Mouse (Mus musculus): ENCODE results near the gene Dst. TPM values are rescaled to one million over a fixed set of nuclear protein-coding genes. Genes with fewer than 3 reads are reported as not detected.

The Dst gene
- polyA plus RNA-seq, 1 experiment from 2014 or later = 24.3 TPM

- no peak overlapping the region for H3K4me2 ChIP-seq
- H3K27me3 ChIP-seq (replicated peaks) = no peaks in the 10 kb centered on the region
- no peak overlapping the region for H3K4me3 ChIP-seq (replicated peaks)
- no peaks in the 10 kb centered on the region for H3K4me1 ChIP-seq
- no peaks in the 10 kb centered on the region for H3K9me3 ChIP-seq
- no peak overlapping the region for H3K27ac ChIP-seq
- no peak overlapping the region for H3K9ac ChIP-seq
- no peak for ATAC-seq (ENCODE audit: insufficient read depth, low FRiP score, low read depth)
- no peaks in the 10 kb centered on the region for H3K36me3 ChIP-seq
- 91% methylated on average over 3 of the region's 3 CpGs for WGBS
These were observed 24.2 kb downstream of the Dst start for GRCm38 (mm10) chr1:33932196-33932595.

GRCm38 (mm10) chr1:33932845-33933499 is 24.9 kb downstream of the Dst start:
- H3K27ac ChIP-seq = no peak overlapping the region
- no peak overlapping the region for H3K9ac ChIP-seq
- H3K9me3 ChIP-seq = no peaks in the 10 kb centered on the region
- H3K4me1 ChIP-seq = no peaks in the 10 kb centered on the region
- ATAC-seq (ENCODE audit: insufficient read depth, low FRiP score, low read depth) = no peak
- no peak overlapping the region for H3K4me3 ChIP-seq (replicated peaks)
- no peaks in the 10 kb centered on the region for H3K27me3 ChIP-seq (replicated peaks)
- WGBS = 85% methylated on average over 14 of the region's 14 CpGs
- H3K36me3 ChIP-seq = no peaks in the 10 kb centered on the region
- H3K4me2 ChIP-seq = no peak overlapping the region

- 81% methylated on average over 3 of the region's 3 CpGs for WGBS
- Histone ChIP-seq H3K36me3 (no peaks in the 10 kb centered on the region), H3K9me3 (no peaks in the 10 kb centered on the region), H3K27ac (no peak overlapping the region), H3K4me3 (replicated peaks) (no peak overlapping the region), H3K4me1 (no peaks in the 10 kb centered on the region), H3K9ac (no peak overlapping the region), H3K27me3 (replicated peaks) (no peaks in the 10 kb centered on the region), H3K4me2 (no peak overlapping the region)
- ATAC-seq (ENCODE audit: insufficient read depth, low FRiP score, low read depth) = no peak
These were observed 27.9 kb downstream of the Dst start for GRCm38 (mm10) chr1:33935946-33936345.

- WGBS = 76% methylated on average over 5 of the region's 5 CpGs
- ATAC-seq (ENCODE audit: insufficient read depth, low FRiP score, low read depth) = no peak
- Histone ChIP-seq H3K4me2 (no peak overlapping the region), H3K36me3 (no peaks in the 10 kb centered on the region), H3K9ac (no peak overlapping the region), H3K4me1 (no peaks in the 10 kb centered on the region), H3K27ac (no peak overlapping the region), H3K9me3 (no peaks in the 10 kb centered on the region), H3K27me3 (replicated peaks) (no peaks in the 10 kb centered on the region), H3K4me3 (replicated peaks) (no peak overlapping the region)
These were observed 31.8 kb downstream of the Dst start for GRCm38 (mm10) chr1:33939828-33940227.

GRCm38 (mm10) chr1:33940364-33940928 is 32.4 kb downstream of the Dst start:
- Histone ChIP-seq H3K4me3 (replicated peaks) (no peak overlapping the region), H3K4me1 (no peaks in the 10 kb centered on the region), H3K9ac (no peak overlapping the region), H3K27me3 (replicated peaks) (no peaks in the 10 kb centered on the region), H3K9me3 (no peaks in the 10 kb centered on the region), H3K36me3 (no peaks in the 10 kb centered on the region), H3K27ac (no peak overlapping the region), H3K4me2 (no peak overlapping the region)
- no peak for ATAC-seq (ENCODE audit: insufficient read depth, low FRiP score, low read depth)
- 76% methylated on average over 11 of the region's 11 CpGs for WGBS

- Histone ChIP-seq H3K4me2 (no peak overlapping the region), H3K9me3 (no peaks in the 10 kb centered on the region), H3K4me1 (no peaks in the 10 kb centered on the region), H3K9ac (no peak overlapping the region), H3K27me3 (replicated peaks) (no peaks in the 10 kb centered on the region), H3K27ac (no peak overlapping the region), H3K36me3 (no peaks in the 10 kb centered on the region), H3K4me3 (replicated peaks) (no peak overlapping the region)
- no peak for ATAC-seq (ENCODE audit: insufficient read depth, low FRiP score, low read depth)
- 91% methylated on average over 8 of the region's 8 CpGs for WGBS
These were observed 34.6 kb downstream of the Dst start for GRCm38 (mm10) chr1:33942638-33943037.

GRCm38 (mm10) chr1:33943943-33944342 is 35.9 kb downstream of the Dst start:
- Histone ChIP-seq H3K36me3 (no peaks in the 10 kb centered on the region), H3K9ac (no peak overlapping the region), H3K9me3 (no peaks in the 10 kb centered on the region), H3K4me2 (no peak overlapping the region), H3K4me1 (no peaks in the 10 kb centered on the region), H3K27me3 (replicated peaks) (no peaks in the 10 kb centered on the region), H3K4me3 (replicated peaks) (no peak overlapping the region), H3K27ac (no peak overlapping the region)
- WGBS = 76% methylated on average over 2 of the region's 2 CpGs
- no peak for ATAC-seq (ENCODE audit: insufficient read depth, low FRiP score, low read depth)

- WGBS = 49% methylated on average over 17 of the region's 17 CpGs
- no peaks in the 10 kb centered on the region for H3K9me3 ChIP-seq
- H3K27me3 ChIP-seq (replicated peaks) = no peaks in the 10 kb centered on the region
- H3K9ac ChIP-seq = no peak overlapping the region
- H3K4me2 ChIP-seq = peak overlapping the region; percentile 41
- H3K36me3 ChIP-seq = no peaks in the 10 kb centered on the region
- peak; percentile 87 for ATAC-seq (ENCODE audit: insufficient read depth, low FRiP score, low read depth)
- peak overlapping the region; percentile 21 for H3K4me3 ChIP-seq (replicated peaks)
- no peaks in the 10 kb centered on the region for H3K4me1 ChIP-seq
- peak overlapping the region; percentile 23; the same call in 1 of the 2 replicates for H3K27ac ChIP-seq
These were observed 37.1 kb downstream of the Dst start for GRCm38 (mm10) chr1:33944977-33945750.

- Histone ChIP-seq H3K4me2 (no peak overlapping the region), H3K9me3 (no peaks in the 10 kb centered on the region), H3K9ac (no peak overlapping the region), H3K4me3 (replicated peaks) (no peak overlapping the region), H3K27me3 (replicated peaks) (no peaks in the 10 kb centered on the region), H3K36me3 (no peaks in the 10 kb centered on the region), H3K4me1 (no peaks in the 10 kb centered on the region), H3K27ac (peak overlapping the region; percentile 23; the same call in 1 of the 2 replicates)
- 83% methylated on average over 6 of the region's 6 CpGs for WGBS
- ATAC-seq (ENCODE audit: insufficient read depth, low FRiP score, low read depth) = no peak
These were observed 37.7 kb downstream of the Dst start for GRCm38 (mm10) chr1:33945756-33946155.

GRCm38 (mm10) chr1:33946601-33947395 is 38.8 kb downstream of the Dst start:
- ATAC-seq (ENCODE audit: insufficient read depth, low FRiP score, low read depth) = no peak

GRCm38 (mm10) chr1:33947838-33948237 is 39.8 kb downstream of the Dst start:
- H3K4me3 ChIP-seq (replicated peaks) = no peak overlapping the region
- H3K9ac ChIP-seq = no peak overlapping the region
- ATAC-seq (ENCODE audit: insufficient read depth, low FRiP score, low read depth) = no peak
- H3K36me3 ChIP-seq = no peaks in the 10 kb centered on the region
- no peak overlapping the region for H3K4me2 ChIP-seq
- H3K9me3 ChIP-seq = no peaks in the 10 kb centered on the region
- H3K4me1 ChIP-seq = no peaks in the 10 kb centered on the region
- H3K27ac ChIP-seq = no peak overlapping the region
- WGBS = 81% methylated on average over 6 of the region's 6 CpGs
- H3K27me3 ChIP-seq (replicated peaks) = no peaks in the 10 kb centered on the region

More at GRCm38 (mm10) chr1:33946601-33947395, 38.8 kb downstream of the Dst start:
- no peaks in the 10 kb centered on the region for H3K27me3 ChIP-seq (replicated peaks)
- H3K9me3 ChIP-seq = no peaks in the 10 kb centered on the region
- no peak overlapping the region for H3K4me3 ChIP-seq (replicated peaks)
- no peak overlapping the region for H3K4me2 ChIP-seq
- WGBS = 79% methylated on average over 12 of the region's 12 CpGs
- H3K36me3 ChIP-seq = no peaks in the 10 kb centered on the region
- H3K27ac ChIP-seq = no peak overlapping the region
- H3K4me1 ChIP-seq = no peaks in the 10 kb centered on the region
- H3K9ac ChIP-seq = no peak overlapping the region
